Mouse (Mus musculus) spleen, adult 12 weeks (tissue): ENCODE results near the gene 1700012P22Rik.

Experiments used
- DNase-seq: peaks from one replicate; pipeline ENCODE4 v3.0.0; 2022; ENCODE audit warnings: low spot score

Gene 1700012P22Rik

DNA sequence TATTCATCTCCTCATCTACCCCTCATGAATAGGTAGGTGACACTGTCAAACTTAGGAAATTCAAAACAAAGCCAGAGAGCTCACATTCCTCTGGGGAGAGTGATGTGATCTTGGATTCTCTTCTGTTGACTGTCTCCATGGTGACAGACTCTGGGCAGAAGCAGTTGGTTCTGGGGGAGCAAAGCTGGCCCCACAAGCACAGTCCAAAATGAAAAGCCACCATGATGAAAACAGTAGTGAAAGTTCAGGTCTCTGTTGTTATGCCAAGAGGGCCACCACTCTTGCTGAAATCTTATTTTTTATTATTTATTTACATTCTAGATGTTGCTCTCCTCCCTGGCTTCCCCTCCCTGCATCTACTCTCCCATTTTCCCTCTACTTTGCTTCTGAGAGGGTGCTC is at the start of gene 1700012P22Rik:
Gene 1700012P22Rik (minus strand): TSS at position 101 of the 400 bp plus-strand sequence.
- no peak for DNase-seq

DNA sequence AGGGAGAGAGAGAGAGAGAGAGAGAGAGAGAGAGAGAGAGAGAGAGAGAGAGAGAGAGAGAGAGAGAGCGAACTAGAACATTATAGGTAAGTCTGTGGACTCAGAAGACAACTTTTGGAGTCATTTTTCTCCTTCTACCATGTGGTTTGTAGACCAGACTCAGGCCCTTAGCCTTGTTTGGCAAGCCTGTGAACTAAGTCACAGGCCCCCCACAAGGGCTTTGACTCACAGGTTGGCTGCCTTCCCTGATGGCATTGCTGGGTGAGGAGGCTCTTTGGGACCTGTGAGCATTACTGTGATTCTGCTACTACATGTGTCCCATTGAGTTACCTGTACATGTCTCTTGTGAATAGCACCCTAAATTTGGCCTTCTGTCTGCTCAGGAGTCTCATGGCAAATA is 29.5 kb upstream of the 1700012P22Rik start:
- no peak for DNase-seq

DNA sequence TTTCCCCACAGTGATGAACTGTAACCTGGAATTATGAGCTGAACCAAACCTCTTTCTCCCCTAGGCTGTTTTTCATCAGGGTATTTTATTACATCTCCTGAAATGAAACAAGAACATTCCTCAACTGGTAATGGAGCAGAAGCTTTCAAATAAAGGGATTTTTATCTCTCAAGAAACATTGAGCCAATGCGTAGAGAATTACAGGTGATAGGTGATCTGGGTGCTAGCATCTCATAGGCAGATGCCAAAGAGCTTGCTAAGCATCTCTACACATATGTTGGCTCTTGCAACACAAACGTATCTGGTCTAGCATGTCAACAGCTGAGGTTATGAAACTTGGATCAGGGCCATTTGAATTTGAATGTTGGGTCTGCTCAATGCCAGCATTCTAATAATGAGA is 26.6 kb upstream of the 1700012P22Rik start:
- DNase-seq: no peak

DNA sequence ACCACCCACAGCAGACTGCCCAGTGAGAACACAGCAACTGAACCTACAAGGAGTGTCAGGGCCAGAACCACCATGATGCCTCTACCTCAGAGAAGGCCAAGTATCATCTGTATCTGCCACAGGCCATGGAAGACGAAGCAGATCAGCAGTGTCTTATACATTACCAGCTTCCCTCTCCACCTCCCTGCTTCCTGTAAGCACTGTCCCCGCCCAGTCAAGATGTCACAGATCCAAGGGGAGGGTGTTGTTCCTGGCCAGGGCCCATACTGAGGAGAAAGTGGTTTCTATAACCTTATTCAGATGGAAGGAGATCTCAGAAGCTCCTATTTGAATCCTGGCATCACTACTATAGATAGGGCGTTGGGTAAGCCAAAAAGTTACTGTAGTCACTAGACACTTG is 25.1 kb upstream of the 1700012P22Rik start, which contains the start of gene Aadacl3:
Gene Aadacl3 (minus strand): TSS at position 101 of the 400 bp plus-strand sequence.
- DNase-seq: no peak

DNA sequence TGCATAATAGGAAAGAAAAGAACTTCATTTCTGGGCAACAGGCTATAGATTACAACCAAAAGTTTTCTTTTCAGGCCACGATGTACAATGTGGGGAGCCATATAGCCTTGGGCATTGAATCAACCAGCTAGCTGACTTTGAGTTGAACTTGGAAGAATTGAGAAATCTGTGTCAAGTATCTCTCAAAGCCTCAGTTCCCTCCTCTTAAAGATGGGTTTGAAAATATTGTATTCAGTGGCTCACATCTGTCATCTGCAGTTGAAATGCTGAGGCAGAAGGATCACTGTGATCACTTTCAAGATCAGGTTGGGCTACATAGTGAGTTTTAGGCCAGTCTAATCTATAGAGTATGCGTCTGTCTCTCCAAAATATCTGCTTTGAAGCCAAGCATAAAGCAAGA is 14.6 kb upstream of the 1700012P22Rik start, which contains the start of gene Gm9944:
Gene Gm9944 (minus strand): TSS at position 101 of the 400 bp plus-strand sequence.
- no peak for DNase-seq

DNA sequence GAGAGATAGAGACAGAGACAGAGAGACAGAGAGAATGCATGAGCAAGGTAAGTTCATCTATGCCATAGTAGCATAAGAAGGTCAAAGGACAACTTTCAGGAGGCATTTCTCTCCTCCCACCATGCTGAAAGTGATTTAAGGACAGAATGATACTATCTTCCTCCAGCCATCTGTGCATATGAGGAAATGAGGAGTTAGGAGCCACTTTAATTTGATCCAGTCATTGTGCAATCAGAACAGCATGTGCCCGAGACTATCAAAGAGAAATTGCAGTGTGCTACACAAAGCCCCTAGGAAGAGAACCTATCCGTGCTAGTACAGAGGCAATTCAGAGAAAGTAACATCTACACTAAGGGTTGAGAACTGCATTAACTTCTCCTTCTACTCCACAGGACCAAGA is 10.0 kb upstream of the 1700012P22Rik start:
- DNase-seq: no peak

DNA sequence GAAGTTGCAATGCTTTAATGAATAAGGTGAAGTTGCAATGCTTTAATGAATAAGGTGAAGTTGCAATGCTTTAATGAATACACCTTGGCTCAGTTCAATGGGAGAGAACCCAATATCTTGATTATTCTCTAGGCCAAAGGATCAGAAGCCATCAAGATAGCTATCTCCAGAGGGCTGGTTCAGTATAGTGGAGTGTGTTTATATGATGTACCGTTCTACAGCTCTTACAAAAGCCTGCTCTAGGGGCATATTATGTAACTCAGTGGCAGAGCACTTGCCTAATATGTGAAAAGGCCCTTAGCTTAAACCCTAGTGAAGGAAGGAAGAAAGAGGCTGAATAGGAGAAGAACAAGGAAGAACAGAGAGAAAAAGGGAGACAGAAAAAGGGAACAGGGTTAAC is 3.0 kb upstream of the 1700012P22Rik start:
- DNase-seq: no peak

DNA sequence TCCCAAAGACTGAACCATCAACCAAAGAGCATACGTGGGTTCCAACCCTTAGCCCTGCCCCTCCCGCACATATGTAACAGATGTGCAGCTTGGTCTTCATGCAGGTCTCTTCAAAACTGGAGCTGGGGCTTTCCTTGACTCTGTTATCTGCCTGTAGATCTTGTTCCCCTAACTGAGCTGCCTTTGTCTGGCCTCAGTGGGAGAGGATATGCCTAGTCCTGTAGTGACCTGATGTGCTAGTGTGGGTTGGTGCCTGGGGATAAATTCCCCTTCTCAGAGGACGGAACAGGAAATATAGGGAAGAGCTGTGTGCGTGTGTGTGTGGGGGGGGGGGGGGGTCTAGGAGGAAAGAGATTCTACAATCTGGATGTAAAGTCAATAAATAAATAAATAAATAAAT is 2.5 kb upstream of the 1700012P22Rik start:
- no peak for DNase-seq

DNA sequence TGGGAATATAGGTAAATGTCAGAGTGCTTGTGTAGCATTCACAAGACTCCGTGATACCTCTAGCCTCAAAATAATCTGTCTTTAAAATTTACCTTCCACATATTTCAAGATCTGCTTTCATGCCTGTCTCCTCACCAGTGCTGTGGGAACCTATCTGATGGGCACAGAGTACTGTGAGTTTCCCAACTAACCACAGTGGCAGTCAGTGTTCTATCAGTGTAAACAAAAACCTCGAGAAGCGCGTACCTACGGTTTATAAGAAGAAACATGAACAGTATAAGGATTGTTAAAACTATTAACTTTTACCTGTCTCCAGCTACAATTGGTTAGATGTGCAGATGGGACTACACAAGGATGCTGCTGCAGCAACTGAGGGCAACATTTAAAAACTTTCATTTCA is 5.4 kb downstream of the 1700012P22Rik start:
- DNase-seq: no peak

DNA sequence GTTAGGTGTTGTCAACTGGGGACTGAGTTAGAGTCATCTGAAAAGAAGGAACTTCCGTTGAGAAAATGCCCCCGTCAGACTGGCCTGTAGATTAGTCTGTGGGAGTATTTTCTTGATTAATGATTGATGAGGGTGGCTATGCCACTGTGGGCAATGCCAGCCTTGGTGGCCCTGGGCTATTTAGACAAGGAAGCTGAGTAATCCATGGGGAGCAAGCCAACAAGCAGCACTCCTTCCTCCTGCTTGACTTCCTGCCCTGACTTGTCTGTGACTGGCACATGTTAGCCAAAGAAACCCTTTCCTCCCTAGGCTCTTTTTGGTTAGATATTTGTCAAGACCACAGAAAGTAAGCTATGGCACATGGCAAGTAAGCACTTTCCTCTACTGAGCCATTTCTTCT is 7.8 kb downstream of the 1700012P22Rik start:
- no peak for DNase-seq

DNA sequence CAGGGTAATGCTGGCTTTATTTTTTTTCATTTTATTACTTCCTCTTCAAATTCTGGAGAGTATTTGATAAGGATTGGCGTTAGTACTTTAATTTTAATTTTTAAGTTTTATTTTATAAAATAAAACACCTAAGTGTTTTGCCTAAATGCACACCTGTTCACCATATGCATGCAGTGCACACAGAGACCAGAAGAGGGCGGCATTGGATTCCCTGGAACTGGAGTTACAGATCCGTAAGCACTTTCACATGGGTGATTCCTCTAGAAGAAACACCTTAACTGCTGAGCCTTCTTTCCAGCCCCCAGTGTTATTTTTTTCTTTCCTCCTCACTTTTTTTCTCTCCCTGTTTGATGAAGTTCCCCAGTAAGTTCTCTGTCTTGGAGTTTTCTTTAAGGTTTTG is 9.7 kb downstream of the 1700012P22Rik start:
- DNase-seq: no peak

DNA sequence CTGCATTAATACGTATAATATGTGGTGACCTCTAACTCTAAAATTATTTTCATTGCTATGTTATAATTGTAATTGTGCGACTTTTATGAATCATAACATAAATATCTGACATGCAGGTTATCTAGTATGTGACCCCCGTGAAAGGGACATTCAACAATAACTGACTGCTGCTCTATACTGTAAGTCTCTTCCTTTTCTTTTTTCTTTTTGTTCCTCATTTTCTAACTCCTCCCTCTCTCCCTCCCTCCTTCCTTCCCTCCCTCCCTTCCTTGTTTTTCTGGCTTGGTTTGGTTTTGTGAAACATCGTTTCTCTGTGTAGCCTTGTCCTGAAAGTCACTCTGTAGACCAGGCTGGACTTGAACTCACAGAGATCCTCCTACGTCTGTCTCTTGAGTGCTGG is 14.0 kb downstream of the 1700012P22Rik start:
- no peak for DNase-seq

DNA sequence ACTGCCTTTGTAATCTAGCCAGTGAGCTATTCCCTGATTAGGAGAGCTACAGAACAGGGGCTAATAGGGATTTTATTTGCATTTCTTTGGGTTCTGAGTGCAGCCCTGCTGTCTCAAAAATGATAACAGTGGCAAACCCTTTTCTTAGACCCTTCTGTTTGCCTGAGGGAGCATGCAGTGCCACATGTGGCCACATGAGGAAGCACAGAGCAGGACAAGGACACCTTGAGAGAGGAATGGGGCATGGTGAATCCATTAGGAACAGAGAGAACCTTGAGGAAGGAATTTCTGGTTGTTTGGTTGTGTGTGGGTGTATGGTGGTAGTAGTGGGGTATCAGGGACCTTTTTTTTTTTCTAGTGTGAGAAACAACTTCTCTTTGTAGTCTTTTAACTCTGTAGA is 17.9 kb downstream of the 1700012P22Rik start:
- no peak for DNase-seq

DNA sequence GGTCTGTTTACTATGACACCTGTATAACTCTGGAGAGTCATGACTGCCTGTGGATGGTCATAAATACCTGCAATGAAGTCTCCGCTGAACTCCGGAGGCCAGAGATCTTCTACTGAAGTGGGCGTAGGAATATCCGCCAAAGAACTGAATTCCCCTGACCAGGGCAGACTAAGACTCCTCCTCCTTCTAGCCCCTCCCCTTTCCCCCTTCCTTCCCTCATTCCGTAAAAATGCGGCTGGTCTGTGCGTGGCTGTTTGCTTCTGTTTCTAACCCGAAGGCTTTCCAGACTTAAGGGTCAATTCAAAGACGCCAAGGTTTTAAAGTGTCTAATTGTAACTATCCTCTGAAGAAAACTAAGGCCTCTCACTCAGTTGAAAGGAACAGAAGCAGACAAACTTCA is 30.3 kb downstream of the 1700012P22Rik start, which contains the start of gene Pramef12:
Gene Pramef12 (minus strand): TSS at position 175 of the 400 bp plus-strand sequence.
- no peak for DNase-seq

DNA sequence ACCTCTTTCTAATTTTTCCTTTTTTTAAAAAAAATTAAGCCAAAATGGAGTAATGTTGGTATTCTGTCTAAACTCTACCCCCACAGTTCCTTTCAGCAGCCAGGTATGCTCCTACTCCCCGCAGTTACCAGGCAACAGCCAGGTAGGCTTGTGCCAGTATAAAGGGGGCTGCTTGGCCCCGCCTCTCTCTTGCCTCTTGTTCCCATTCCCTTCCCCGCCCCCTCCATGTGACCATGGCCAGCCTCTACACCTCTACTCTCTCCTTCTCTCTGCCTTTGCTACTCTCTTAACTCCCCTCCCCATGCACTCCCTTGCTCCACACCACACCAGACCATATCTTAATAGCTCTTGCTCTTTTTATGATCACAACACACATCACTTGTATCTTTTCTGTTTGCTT is 32.3 kb downstream of the 1700012P22Rik start:
- no peak for DNase-seq

DNA sequence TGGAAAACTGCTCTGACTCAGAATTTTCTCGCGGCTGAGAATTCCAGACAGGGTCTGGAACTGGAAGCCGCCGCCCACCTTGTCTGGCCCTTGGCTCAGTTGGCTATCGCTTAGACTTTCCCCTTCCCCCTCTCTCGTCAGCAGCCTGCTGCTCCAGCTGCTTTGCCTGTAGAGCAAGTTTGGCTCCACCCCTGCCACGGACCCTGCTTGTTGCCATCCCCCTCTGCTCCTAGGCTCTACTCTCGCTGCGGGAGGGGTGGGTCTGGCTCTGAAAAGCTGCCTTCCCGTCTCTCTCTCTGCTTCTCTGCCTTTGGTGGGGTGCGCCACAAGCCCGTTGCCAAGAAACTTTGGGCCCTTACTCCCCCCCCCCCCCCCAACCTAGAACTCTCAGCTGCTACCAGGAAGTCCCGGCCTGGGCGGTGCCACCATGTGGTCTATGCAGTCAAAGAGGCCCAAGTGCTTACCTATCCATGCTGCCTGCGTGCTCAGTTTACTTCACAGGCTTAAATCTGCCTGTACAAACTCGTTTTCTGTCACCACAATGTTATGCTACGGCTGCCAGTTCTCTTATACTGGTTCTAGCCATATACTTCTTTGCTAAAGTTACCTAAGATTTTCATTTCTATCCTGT is 34.0 kb downstream of the 1700012P22Rik start:
- no peak for DNase-seq

DNA sequence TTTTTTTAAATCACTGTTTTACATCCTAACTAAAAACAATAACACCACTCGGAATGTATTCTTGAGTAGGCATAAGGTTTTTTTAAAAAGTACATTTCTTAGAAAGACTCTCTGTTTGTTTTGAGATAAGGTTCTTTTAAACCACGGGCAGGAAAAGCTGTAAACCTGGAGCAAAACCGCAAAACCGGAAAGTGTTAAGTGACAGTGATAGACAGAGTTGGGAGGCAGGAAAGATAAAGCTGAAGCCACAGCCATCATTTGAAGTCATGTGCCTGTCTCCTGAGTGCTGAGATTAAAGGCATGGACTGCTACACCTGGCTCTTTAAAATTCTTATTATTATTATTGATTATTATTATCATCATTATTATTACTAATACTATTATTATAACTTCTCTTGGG is 35.9 kb downstream of the 1700012P22Rik start:
- no peak for DNase-seq

DNA sequence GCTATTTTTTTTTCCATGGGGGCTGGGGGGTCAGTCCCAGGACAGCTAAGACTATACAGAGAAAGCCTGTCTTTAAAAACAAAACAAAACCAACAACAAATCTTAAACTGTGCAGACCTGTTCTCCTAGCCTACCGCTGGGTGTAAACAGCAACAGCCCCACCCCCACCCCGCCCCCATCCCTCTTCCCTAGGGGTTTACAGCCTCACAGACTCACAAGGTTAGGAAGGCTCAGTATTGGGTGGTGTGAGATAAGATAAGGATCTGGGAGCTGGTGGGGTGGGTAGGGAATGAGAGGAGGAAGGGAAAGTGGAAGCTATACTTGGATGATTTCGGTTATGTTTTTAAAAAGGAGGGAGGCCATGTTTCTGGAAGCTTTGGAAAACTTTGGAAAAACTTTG is 42.3 kb downstream of the 1700012P22Rik start:
- DNase-seq: no peak

DNA sequence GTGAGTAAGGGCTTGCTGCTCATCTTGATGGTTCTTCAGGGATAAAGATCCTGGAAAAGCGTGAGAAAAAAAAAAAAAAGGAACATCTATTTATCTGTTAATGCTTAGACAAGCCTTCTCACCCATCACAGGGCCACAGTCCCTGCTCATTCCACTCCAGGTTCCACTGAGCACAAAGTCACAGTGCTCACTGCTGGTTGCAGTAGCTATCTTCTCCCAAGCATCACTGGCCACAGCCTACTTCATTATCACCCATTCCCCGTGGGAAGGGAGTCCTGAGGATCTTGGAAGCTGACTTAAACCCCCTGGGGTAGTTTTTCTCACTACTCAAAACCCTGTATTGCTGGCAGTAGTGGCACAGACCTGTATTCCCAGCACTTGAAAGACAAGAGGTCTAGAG is 60.7 kb downstream of the 1700012P22Rik start, which contains the start of gene Pramef20:
Gene Pramef20 (minus strand): TSS at position 23 of the 400 bp plus-strand sequence.
- no peak for DNase-seq
